Mouse (Mus musculus) liver, postnatal 0 days (tissue): Measurements from ENCODE around the gene Arpp21.

Experiments
- CTCF ChIP-seq: sonication (generic); IDR thresholded peaks from 2 replicates; pipeline ENCODE4 v1.5.1; 2016; ENCODE audit warnings: antibody characterized with exemption, low read depth
- EP300 ChIP-seq: IDR thresholded peaks from 2 replicates; pipeline ENCODE4 v1.6.1; 2016; ENCODE audit warnings: antibody characterized with exemption, low read depth, mild to moderate bottlenecking

DNA sequence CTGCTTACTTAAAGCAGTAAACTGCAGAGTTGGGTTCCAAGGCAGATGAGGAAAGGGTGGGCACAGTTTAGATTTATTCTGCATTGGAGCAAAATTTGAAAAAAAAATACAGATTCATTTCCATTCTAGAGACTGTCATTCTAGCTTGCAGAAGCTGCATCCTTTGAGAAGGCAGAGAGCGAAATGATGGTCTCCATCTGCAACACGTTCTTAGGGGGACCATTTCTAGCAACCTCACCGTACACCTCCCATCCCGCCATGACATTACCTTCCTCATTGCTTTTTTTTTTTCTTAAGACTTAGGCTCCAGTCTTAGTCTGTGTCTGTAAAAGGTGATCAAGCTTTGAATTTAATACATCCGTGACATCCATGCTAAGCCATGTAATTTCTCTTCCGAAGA is 2.4 kb downstream of the Arpp21 start:
- TF ChIP-seq CTCF (no peak), EP300 (no peak)
